Mouse (Mus musculus) layer of hippocampus, postnatal 14 days (tissue): ENCODE measurements at regions not wholly inside any gene's neighbourhood (a gene's known extent, or its start where the extent isn't known, plus 50 kb on each side); places are given as distances from the start of the nearest gene placed in this dataset.

ENCODE experiments used
- DNase-seq, 2 experiments: peaks; one replicate each; pipeline ENCODE4 v3.0.0; 2021 to 2022; ENCODE audit warnings: low spot score in 2 of 2, mixed read lengths in 1 of 2

DNA sequence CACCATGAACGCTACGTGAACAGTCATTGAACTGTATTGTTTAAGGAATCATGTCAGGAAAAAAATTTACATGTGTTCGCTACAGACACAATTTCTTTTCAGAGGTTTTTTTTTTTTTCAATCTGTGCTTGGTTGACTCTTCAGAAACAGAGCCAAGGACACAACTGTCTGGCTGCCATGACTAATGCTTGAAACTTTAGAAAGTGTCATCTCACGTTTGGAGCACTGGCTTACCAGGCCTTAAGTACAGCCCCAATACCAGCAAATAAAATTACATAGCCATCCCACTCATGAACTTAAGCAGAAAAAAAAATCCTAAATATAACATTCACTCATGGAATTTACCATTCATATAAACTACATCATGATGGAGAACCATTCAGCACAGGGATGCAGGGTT lies 115.1 kb upstream of the Syt13 start:
- DNase-seq, result no peak

DNA sequence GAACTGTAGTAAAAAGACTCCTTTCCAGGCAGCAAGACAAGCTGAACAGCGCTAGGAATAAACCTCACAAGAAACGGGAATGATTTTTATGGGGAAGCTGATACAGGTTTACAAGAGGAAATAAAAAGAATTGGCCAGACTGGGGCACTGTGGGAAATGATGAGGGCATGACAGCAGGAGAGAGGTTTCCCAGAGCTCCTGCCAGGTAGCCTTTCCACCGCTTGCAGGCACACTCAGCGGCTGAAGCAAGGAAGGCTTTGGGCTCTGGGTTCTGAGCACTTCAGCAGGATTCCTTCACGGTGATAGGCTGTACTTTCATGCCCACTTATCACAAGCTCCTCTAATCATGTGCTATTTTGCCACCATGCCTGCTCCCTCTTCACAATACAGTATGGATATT lies 114.2 kb upstream of the Syt13 start:
- no peak for DNase-seq

DNA sequence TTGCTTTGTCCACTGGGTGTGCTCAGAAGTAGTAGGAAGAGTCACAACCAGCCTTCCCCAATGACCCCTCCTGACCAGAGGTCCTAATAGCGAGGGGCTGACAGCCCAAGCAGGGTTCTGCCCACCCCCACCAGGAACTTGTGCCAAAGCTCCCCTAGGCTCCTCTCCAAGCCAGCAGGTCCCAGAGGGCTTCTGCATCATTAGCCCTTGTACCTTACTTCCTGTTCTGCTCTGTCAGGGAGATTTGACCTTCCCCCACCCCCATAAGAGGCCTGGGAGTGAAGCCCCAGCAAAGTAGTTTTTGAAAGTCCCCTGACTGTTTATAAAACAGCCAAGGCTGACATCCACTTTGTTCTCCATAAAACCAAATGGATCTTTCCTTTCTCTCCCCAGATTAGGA lies 110.0 kb upstream of the Syt13 start:
- no peak for DNase-seq

DNA sequence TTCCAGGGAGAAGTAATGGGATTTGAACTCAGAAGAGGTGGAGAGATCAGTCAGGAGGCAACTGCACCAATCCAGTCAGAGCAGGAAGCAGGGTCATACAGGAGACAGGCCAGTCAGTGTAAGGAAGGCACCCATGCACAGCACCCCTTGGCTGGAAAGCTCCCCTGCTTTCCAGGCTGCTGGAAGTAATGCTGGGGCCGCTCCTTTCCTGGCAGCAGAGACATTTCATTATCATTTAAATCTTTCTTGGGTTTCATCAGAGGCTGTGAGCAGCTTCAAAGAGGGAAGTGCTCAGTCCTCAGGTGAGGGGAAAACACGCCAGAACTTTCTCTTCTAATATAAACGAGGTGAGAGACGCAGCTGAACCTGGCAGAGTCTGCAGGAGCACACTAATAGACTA lies 109.1 kb upstream of the Syt13 start:
- no peak for DNase-seq

DNA sequence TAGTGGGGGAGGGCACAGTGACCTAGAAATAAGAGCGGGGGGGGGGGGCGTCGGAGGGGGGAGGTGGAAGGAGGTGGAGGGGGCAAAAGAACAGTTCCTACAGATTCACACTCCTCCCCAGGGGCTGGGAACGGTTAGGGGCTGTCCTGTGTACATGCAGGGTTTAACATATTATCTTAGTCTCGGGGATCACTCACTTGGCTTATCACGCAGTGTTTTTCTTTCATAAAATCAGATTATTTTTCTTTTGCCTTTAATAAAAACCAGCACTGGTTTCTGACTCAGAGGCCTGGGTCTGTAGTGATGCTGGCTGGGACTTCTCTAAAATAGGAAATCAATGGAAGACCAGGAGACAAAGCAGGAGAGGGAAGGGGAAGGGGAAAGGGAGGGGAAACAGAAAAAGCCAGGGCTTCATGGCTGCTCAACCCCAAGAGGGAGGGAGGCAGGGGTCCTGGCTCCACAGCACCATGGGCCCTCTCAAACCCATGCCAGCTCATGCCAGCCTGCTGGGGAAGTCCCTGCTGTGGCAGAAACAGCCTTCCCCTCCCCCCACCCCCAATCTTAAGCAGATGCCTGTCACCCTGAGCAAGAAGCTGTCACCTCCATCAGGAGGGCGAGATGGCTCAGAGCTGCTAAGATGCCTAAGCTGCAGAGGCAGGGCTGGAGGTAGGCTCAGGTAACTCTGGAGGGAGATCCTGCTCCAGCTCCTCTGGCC lies 108.3 kb upstream of the Syt13 start:
- no peak for DNase-seq

DNA sequence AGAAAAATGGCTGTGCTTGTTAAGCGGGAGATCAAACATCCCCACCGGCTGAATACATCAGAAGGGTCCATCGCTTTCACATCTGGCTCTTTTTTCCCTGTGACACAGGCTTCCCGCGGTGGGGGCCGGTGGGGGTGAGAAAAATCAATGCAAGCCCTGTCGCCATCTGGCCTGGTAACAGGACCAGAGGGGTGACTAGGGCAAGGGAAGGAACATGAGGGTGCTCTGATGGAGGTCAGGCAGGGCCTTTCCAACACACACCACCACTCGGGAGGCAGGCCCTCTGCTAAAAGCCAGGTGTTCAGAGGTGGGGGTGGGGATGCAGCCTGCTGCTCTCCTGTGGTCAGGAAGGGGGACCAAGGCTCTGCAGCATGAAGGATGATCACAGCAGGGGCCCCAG lies 107.5 kb upstream of the Syt13 start:
- DNase-seq, result no peak

DNA sequence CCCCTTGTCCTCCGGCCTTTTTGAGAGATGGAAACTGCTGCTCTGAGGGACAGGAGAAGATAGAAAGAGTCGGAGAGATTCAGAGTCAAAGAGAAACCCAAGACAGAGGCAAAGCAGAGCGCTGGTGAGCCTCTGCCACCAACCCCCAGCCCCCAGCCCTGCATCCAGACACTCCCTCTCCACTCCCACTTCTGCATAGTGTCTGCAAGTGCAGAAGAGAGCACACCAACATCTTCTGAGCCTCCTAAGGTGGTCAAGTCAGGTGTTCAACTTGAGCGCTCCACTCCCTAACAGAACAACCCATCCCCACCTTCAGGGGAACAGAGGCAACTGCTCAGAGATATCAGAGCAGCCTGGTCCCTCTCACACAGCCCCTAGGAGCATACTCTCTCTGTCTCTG lies 106.8 kb upstream of the Syt13 start:
- DNase-seq, result no peak

DNA sequence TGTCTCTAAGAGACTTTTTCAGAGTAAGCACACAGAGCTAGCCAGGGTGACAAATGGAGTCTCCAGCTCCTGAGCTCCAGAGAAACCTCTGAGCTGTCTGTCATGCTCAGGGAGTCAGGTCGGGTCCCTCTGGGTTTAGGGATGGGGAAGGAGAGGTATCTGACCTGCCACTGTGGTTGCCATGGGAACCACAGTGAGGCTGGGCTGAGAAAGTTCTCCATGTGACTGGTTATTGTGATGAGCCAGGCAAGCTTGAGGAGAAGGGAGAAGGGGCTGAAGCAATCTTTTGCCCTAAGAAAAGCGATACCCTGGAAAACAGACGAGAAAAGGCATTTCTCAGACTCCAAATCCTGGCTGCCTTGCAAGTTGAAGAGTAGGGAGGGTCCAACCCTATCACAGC lies 105.7 kb upstream of the Syt13 start:
- no peak for DNase-seq

DNA sequence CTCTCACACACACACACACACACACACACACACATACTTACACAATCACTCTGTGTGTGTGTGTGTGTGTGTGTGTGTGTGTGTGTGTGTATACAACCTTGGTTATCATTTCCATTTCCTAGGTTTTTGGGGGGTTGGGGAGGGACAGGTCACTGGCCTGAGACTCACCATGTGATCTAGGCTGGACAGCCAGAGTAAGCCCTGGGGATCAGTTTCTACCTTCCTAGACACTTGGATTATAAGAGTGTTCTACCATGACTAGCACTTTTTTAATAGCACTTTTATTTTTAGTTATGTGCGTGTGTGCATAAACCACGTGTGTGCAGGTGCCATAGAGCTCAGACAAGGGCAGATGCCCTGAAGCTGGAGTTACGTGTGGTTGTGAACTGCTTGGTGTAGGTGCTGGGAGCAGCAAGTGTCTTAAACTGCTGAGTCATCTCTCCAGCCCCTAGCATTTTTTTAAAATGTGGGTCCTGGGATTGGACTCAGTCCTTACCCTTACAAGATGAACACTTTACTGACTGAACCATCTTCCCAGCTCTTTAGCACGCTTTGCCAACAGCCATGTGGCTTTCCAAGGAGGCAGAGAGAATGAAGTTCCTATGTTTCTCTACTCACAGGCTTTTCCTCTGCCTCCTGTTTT lies 105.1 kb upstream of the Syt13 start:
- DNase-seq, result no peak

DNA sequence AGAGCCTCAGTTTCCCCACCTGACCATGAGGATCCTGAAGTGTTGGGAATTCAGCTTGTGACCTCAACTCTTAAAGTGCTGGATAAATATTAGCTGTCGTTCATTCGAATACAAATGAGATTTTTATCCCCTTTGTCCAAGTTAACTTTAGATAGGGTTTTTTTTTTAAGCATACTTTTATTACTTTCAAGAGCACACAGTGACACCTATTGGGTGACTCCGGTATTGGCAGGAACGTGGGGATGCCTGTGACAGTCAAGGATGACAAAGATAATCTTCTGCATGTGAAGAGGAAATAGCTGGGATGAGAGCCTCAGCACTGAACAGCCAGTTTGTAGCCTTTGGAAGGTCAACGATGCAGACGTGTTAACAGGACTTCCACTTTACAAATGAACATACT lies 103.9 kb upstream of the Syt13 start:
- peak; percentile 73 to 84 for DNase-seq

DNA sequence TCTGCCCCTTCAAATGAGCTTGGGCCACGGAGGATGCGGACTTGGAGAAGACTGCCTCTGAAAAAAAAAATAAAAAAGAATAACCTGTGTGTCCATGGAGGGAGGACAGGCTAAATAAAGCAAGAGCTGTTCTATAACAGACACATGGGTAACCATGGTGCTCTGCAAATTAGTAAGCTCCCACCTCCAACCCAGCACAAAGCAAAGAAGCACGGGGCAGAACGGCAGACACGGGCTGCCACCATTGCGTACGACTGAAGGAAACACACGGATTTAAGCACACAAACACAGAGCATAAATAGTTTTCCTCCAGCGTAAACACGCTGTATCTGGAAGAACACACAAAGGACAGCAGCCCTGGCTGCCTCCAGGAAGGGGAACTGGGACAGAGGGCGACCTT lies 101.9 kb upstream of the Syt13 start:
- DNase-seq, result peak; percentile 36 to 49

DNA sequence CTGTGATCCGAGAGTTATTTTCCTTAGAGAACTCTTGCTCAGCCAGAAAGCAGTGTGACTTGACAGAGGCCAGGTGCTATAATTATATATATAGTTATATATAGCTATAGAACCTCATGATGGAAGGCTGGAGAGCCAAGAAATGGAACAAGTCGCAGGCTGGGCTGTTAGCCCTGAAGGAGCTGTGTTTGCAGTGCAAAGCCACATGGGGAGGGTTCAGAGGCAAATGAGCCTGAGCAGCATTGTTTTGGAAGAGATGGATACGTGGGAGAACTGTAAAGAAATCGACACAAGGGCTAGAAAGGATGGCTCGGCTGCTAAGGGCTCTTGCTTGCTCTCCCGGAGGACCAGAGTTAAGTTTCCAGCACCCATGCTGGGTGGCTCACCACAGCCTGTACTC lies 95.3 kb upstream of the Syt13 start:
- DNase-seq, result no peak

DNA sequence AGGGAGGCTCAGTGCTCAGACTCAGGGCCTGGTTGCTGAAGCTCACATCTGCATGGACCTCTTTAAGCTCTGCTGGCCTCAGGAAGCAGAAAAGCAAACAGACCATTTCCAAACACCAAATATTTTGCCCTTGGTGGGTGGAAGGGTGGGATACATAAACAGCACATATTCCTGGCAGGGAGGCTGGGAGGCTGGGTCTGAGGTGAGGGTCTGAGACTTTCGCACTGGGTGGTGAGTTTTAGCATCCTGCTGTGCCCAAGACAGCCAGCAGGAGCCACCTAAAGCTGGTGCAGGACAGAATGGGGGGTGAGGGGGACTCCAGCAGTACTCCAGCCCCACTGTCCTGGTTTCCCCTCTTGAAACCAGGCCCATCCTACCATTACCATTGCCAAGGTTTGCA lies 90.6 kb upstream of the Syt13 start:
- DNase-seq, result no peak

DNA sequence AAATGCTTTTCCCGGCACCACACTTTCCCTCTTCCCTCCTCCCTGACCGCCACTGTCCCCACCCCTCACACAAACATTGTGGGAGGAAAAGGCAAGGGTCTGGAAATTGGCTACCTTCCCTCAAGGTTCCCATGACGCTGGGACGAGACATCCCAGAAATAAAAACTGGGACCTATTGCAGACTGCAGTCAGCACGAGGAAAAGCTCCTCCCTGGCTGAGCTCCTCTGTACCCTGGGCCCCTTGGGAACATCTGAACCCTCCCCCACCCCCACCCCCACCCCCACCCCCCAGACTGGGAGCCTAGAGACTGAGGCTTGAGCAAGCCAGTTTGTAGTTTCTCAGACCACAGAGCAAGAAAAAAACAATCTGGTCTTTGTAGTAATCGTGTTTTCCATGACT lies 89.5 kb upstream of the Syt13 start:
- DNase-seq, result no peak

DNA sequence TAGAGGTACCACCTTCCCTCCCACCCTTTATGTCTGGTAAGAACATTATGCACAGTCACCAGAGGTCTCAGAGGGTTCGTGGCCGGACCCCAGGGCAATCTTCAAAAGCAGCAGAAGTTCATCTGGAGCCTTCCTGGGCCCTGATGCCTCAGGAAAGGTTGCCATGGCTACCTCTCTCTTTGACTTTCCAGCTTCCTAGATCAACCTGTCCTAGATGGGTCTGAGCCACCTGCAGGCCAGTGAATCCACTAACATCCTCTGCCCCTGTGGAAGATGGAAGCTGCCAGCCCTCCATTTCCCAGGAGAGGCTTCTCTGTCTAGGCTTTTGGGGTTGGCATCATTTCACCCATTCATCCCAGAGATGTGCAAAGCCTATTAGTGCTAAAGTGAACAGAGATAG lies 84.8 kb upstream of the Syt13 start:
- DNase-seq, result no peak

DNA sequence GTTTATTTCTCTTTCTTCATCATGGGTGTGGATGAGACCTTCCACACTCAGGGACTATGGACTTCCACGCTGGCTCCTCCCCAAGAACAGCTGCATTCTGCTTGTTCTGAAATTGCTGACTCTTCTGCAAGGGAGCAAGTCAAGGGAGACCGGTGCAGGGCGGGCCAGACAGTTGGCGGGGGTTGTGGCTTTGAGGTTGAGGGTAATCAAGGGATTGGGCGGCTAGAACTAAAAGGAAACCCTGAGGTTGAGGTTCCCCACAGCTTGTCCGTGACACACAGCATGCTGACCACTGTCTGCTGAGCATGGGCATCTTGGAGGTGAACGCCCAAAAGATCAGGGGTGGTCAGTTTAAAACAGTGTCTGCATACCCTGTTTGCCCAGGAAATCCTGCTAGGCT lies 83.1 kb upstream of the Syt13 start:
- DNase-seq, result no peak

DNA sequence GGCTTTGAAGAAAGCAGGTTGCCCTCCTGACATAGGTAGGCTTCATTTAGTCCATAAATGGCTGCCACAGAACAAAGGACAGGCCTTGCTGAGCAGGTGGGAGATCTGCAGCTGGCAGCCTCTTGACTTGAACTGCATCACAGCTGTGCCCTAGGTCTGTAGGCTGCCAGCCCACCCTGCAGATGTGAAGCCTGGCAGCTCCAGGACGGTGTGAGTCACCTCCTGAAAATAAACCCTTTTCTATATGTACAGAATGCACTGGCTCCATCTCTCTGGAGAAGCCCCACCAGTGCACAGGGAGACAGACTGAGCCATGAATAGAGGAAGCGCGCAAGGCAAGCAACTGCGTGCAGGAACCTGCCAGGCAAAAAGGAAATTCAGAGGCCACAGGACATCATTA lies 78.7 kb upstream of the Syt13 start:
- no peak for DNase-seq

DNA sequence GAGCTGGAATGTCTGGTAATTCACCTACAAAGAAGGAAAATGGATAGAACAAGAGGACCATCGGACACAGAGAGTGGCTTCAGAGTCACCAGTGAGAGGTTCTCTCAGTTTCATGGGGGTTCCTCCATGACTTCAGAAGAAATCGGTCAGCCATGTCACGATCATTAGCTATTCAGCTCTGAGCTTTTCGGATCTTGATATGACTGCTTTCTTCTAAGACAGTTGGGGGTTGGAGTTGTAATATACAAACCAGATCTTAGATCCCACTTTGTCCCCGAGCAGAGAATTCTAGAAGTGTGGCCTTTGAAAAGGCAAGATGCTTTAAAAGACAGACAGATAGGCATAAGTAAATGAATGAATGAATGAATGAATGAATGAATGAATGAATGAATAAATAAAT lies 76.9 kb upstream of the Syt13 start:
- no peak for DNase-seq

DNA sequence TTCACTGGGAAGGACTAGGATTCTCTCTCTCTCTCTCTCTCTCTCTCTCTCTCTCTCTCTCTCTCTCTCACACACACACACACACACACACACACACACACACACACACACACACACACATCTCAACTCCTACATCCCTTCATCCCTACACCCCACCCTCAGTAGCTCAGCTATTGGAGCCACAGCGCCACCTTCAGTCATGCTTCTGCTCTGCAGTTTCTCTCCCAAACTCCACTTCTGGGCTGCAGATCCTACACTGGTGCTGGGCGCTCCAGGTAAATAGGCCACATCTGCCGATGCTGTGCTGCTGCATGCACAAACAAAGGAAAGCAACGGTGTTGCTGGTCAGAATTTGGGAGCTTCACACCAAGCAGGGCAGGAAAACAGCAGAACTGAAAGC lies 74.9 kb upstream of the Syt13 start:
- DNase-seq, result peak; percentile 68 to 71

DNA sequence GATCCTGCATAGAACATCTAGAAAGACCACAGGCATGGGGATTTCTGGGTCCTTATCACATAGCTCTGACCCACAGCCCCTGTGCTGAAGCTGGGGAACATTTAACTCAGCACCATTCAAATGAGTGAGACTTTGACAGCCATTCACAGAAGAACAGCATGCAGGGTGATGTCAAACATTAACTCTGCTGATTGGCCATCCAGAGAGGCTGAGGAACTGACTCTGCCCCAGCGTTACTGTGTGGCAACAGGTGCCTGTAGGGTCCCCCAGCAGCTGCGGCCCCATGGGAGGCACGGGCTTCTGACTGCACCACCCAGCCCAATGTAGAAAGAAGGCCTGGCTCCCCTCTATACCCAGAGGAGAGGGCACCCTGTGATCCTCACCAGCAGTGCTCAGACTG lies 73.3 kb upstream of the Syt13 start:
- no peak for DNase-seq

DNA sequence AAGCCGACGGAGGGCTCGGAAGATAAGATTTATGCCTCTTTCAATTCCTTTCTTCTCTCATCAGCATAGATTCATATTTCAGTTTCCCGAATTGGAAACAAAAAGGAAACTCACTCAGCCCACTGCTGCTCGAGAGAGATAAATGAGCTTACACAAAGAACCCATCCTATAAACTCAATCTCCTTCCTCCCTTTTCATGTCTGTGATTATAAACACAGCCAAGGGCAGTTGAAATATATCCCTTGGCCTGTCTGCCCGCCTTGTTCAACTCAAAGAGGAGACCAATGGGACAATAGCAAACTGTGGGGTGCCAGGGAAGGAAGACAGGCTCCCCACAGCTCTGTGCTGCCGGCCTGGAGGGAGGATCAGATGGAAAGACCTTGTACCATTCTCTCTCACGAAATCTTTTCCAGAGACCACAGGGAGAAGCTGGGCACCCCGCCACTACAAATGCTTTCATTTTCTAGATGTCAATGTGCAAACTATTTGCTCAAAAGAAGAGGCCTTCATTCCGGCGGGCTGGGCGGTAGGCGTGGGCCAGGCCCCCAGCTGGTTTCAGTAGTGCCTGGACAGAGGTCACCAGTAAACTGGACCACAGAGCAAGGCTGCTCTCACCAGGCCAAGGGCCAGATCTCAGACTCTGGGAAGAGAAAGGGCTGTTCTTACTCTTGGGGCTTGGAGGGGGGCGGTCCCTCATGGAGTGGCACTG lies 69.7 kb upstream of the Syt13 start:
- DNase-seq, result peak in 1 of 2 experiments; percentile 56

DNA sequence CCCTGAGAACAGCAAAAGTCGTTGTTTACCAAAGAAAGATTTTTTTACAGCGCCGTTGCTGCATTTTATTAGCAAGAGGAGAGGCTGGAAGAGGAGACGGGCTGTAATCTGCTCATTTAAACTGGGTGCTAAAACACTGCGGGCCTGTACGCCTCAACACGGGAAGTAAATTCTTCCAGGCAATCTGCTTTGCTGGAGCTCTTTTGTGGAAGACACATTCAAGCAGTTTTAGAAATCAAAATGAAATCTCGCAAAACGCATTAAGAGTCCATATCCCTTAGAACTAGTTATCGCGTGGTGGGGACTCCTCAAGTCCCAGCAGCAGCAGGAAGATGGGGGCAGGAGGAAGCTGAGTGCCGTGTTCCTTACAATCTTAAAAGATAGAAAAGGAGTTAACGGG lies 65.9 kb upstream of the Syt13 start:
- peak in 1 of 2 experiments; percentile 33 for DNase-seq

DNA sequence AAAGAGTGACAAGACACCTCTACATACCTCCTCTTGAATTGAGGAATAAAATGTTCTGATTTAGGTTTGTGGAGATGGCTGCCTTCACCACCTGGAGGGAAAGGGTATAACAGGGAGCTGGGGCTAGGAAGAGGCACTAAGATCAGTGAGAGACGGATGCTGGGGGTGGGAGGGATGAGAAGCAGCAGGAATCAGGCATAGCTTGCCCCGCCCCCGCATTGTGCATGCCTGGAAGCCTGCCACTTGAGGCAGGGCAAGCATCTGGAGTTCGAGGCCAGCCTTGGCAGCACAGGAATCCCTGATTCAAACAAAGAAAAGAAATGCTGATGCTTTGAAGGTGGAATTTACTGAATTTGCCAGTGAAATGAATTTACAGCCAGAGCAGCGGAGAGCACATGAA lies 63.6 kb upstream of the Syt13 start:
- no peak for DNase-seq
